Mouse (Mus musculus): ENCODE measurements at regions not wholly inside any gene's neighbourhood (a gene's known extent, or its start where the extent isn't known, plus 50 kb on each side); places are given as distances from the start of the nearest gene placed in this dataset.

DNA sequence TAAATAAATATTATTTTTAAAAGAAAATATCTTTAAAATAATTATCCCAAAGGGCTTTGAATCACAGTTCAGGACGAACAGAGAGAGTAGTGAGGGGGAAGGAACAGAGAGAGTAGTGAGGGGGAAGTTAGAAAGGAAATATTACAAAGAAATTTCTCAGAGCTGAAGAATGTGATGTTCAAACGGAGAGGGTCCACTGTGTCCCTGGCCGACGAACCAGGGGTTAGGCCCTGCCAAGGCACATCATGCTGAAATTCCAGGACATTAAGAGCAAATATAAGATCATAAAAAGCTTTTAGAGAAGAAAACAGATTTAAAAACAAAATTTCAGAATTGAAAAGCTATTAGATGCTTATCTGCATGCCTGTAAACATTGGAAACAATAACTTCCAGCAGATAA lies 61.6 kb downstream of the Skor1 start:
- H3K27me3 ChIP-seq (replicated peaks): peaks cover 7% of the 10 kb centered on the region
- TF ChIP-seq FLI1 (IDR thresholded peaks at IDR 0.05; ENCODE audit: low read length) (no peak), GATA1 (IDR thresholded peaks at IDR 0.05; ENCODE audit: borderline replicate concordance, low read length) (no peak)
- no peak overlapping the region for H3K4me3 ChIP-seq (replicated peaks)
- H3K9me3 ChIP-seq: 0 out of 2 replicates have a peak, but pooled peaks cover 4% of the 10 kb centered on the region
- no peaks in the 10 kb centered on the region for H3K36me3 ChIP-seq (replicated peaks; ENCODE audit: low read length)
- peaks cover 10% of the 10 kb centered on the region for H3K4me1 ChIP-seq

DNA sequence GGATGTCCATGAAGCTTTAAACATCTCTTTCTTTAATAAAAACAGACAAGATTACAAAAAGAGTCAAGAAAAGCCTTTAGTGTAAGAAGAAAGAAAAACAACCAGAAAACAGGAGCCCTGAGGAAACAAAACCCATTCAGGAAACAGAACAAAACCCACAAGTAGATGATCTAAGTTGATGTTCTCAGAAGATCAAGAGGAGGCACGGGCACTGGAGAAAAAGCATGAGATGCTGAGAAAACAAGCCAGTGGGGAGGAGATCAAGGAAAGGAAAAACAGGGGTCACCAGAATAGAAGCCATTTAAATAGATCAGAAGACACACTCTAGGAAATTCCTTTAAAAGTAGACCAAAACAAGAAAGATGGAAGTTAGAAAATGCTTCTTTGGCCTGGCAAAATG lies 62.1 kb downstream of the Skor1 start:
- Histone ChIP-seq H3K4me1 (peaks cover 6% of the 10 kb centered on the region; the same call in 1 of the 2 replicates), H3K4me3 (replicated peaks) (no peak overlapping the region), H3K36me3 (replicated peaks; ENCODE audit: low read length) (no peaks in the 10 kb centered on the region), H3K9me3 (0 out of 2 replicates have a peak, but pooled peaks cover 4% of the 10 kb centered on the region), H3K27me3 (replicated peaks) (peaks cover 5% of the 10 kb centered on the region)
- TF ChIP-seq GATA1 (IDR thresholded peaks at IDR 0.05; ENCODE audit: borderline replicate concordance, low read length) (no peak), FLI1 (IDR thresholded peaks at IDR 0.05; ENCODE audit: low read length) (no peak)

DNA sequence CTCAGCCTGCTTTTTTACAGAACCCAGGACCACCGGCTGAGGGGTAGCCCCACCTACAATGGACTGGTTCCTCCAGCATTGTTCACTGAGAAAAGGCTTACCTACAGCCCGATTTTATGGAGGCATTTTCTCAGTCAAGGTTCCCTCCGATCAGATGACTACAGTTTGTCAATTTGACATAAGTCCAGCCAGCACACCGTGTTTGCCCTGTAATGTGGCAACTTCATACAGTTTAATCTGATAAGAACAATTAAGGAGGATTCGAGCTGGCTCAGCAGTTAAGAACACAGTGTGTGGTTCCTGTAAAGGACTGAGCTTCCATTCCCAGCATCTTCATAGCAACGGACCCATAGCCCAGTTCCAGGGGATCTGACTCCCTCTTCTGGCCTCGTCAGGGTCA lies 65.9 kb downstream of the Skor1 start:
- H3K36me3 ChIP-seq (replicated peaks; ENCODE audit: low read length): no peaks in the 10 kb centered on the region
- TF ChIP-seq FLI1 (IDR thresholded peaks at IDR 0.05; ENCODE audit: low read length) (no peak), GATA1 (IDR thresholded peaks at IDR 0.05; ENCODE audit: borderline replicate concordance, low read length) (no peak)
- peaks cover 6% of the 10 kb centered on the region for H3K27me3 ChIP-seq (replicated peaks)
- 0 out of 2 replicates have a peak, but pooled peaks cover 4% of the 10 kb centered on the region for H3K9me3 ChIP-seq
- no peak overlapping the region for H3K4me3 ChIP-seq (replicated peaks)
- no peaks in the 10 kb centered on the region for H3K4me1 ChIP-seq

DNA sequence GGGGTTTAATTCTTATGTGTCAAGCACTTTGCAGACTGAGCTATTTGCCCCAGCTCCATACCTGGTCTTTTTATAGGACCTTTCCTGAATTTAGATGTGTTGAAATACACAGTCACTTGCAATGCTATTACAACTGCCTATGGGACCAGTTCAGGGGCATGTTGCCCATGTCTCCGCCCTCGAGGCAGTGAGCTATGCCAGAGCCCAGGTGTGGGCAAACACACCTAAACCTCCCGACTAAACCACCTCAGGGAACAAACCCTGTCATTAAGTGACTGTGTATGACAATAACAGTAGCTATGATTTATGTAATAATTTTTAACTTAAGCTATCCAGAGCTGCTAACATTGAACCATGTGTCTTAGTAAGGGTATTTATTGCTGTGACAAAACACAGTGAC lies 66.5 kb downstream of the Skor1 start:
- H3K4me3 ChIP-seq (replicated peaks): no peak overlapping the region
- H3K27me3 ChIP-seq (replicated peaks): peaks cover 6% of the 10 kb centered on the region
- no peaks in the 10 kb centered on the region for H3K36me3 ChIP-seq (replicated peaks; ENCODE audit: low read length)
- TF ChIP-seq GATA1 (IDR thresholded peaks at IDR 0.05; ENCODE audit: borderline replicate concordance, low read length) (no peak), FLI1 (IDR thresholded peaks at IDR 0.05; ENCODE audit: low read length) (no peak)
- H3K4me1 ChIP-seq: no peaks in the 10 kb centered on the region
- 0 out of 2 replicates have a peak, but pooled peaks cover 4% of the 10 kb centered on the region for H3K9me3 ChIP-seq

DNA sequence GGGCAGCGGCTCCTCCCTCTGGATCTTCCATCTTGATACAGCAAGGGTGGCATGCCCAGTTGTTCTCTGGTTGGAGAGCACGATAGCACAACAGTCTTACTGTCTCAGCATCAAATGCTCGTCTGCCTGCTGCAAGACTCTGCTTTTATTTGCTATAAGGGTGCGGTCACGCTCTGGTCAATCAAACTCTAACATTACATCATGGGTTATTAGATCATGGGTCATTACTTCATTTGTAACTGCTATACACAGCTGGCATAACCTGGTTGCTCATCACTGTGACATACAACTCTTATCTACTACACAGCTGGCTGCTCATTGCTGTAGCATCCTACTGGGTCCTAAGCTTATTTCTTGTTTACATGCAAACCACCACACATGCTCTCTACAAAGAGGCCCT lies 68.4 kb downstream of the Skor1 start:
- TF ChIP-seq GATA1 (IDR thresholded peaks at IDR 0.05; ENCODE audit: borderline replicate concordance, low read length) (no peak), FLI1 (IDR thresholded peaks at IDR 0.05; ENCODE audit: low read length) (no peak)
- Histone ChIP-seq H3K36me3 (replicated peaks; ENCODE audit: low read length) (no peaks in the 10 kb centered on the region), H3K4me3 (replicated peaks) (no peak overlapping the region), H3K4me1 (no peaks in the 10 kb centered on the region), H3K9me3 (peaks cover 15% of the 10 kb centered on the region), H3K27me3 (replicated peaks) (peaks cover 12% of the 10 kb centered on the region)

DNA sequence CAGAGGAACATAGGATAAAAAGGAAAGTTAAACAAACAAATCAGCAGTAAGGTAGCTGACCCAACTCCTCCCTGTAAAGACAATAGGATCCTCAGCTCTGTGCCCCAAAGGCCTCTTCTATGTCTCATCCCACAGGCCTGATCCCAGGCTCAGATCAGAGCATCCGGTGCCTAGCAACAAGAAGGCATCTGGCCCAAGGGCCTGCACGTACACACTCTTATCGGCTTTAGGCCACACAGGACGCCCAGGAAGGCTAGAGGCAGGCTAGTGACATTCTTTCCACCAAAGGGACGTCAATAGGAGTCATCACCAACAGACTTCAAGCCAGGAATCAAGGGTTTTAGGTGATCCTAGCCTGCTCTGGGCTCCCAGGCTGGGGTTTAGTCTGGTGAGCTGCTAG lies 73.5 kb downstream of the Skor1 start:
- peaks cover 3% of the 10 kb centered on the region; the same call in 1 of the 2 replicates for H3K4me1 ChIP-seq
- no peaks in the 10 kb centered on the region for H3K36me3 ChIP-seq (replicated peaks; ENCODE audit: low read length)
- no peak for TF ChIP-seq GATA1 (IDR thresholded peaks at IDR 0.05; ENCODE audit: borderline replicate concordance, low read length)
- no peak for TF ChIP-seq FLI1 (IDR thresholded peaks at IDR 0.05; ENCODE audit: low read length)
- peaks cover 39% of the 10 kb centered on the region for H3K27me3 ChIP-seq (replicated peaks)
- no peak overlapping the region for H3K4me3 ChIP-seq (replicated peaks)
- H3K9me3 ChIP-seq: peaks cover 11% of the 10 kb centered on the region

DNA sequence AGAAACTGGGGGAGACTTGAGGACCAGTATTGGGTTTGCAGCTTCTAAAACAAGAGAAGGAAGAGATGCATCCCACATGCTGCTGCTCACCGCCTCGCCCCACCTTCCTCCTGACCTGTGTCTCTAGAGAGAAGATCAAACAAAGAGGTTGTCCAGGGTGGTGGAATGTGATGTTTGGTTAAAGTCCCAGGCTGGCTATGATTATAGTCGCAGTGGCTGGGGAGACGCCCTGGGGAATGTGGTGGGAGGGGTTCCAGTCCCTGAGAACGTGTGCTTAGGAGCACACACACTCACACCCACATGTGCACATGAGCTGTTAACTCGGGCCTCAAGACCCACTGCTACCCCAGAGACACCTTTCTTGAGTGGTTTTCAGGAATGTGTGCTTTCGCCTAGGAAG lies 74.0 kb downstream of the Skor1 start:
- Histone ChIP-seq H3K27me3 (replicated peaks) (peaks cover 35% of the 10 kb centered on the region), H3K9me3 (peaks cover 11% of the 10 kb centered on the region), H3K4me3 (replicated peaks) (no peak overlapping the region), H3K36me3 (replicated peaks; ENCODE audit: low read length) (no peaks in the 10 kb centered on the region), H3K4me1 (peaks cover 3% of the 10 kb centered on the region; the same call in 1 of the 2 replicates)
- TF ChIP-seq GATA1 (IDR thresholded peaks at IDR 0.05; ENCODE audit: borderline replicate concordance, low read length) (no peak), FLI1 (IDR thresholded peaks at IDR 0.05; ENCODE audit: low read length) (no peak)

DNA sequence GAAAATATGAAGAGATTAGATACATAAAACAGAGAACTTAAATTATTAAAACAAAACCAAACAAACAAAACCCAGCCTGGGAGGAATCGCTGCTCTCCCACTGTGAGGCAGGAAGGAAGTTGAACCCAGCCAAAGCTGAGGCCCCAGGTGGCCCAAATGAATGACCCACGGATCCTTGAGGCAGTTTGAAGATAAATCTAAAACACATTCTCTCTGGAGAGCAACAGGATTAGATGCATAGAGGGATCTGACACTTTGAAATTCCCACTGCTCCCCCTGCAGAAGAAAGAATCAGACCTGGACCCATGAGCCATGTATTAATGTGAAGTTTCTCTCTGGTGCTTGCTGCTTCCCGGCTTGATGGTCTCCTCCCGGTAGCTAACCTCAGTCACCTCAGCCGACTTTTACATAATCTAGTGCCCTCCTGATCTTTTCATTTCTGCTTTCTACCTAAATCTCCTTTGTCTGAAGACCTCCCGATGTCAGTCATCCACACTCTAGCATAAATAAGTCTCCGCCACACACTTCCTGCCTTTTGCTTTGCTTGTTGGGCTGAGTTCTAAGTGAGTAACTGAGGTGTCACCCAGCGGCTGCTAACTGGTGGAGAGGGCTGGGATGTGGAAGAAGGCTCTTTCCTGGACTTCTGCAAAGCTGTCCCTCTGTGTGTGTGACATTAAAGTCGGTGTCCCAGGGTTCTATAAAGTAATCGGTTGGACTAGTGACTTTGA lies 74.6 kb downstream of the Skor1 start:
- no peak for TF ChIP-seq FLI1 (IDR thresholded peaks at IDR 0.05; ENCODE audit: low read length)
- peaks cover 3% of the 10 kb centered on the region; the same call in 1 of the 2 replicates for H3K4me1 ChIP-seq
- peaks cover 34% of the 10 kb centered on the region for H3K27me3 ChIP-seq (replicated peaks)
- H3K9me3 ChIP-seq: peaks cover 11% of the 10 kb centered on the region
- no peaks in the 10 kb centered on the region for H3K36me3 ChIP-seq (replicated peaks; ENCODE audit: low read length)
- no peak overlapping the region for H3K4me3 ChIP-seq (replicated peaks)

DNA sequence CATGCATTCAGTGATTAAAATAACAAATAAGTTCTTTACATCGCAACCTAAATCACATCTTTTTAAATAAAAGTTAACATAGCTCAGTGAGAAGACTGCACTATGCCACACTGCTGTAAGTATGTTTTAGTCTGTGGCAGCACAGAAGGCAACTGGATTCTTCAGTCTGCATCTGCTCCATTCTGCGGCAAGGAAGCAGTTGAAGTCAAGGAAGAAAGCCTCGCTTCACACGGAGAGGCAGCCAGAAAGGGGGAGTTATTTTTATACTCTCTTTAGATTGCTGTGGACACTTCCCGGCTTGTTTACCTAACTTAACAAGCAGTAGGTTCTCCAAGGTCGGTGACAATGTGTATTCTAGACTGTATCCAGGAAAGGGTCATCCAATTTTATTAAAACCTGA lies 77.7 kb downstream of the Skor1 start:
- H3K4me1 ChIP-seq: peaks cover 3% of the 10 kb centered on the region; the same call in 1 of the 2 replicates
- TF ChIP-seq FLI1 (IDR thresholded peaks at IDR 0.05; ENCODE audit: low read length) (no peak), GATA1 (IDR thresholded peaks at IDR 0.05; ENCODE audit: borderline replicate concordance, low read length) (no peak)
- H3K36me3 ChIP-seq (replicated peaks; ENCODE audit: low read length): no peaks in the 10 kb centered on the region
- peaks cover 7% of the 10 kb centered on the region; the same call in 1 of the 2 replicates for H3K9me3 ChIP-seq
- H3K4me3 ChIP-seq (replicated peaks): no peak overlapping the region
- H3K27me3 ChIP-seq (replicated peaks): peaks cover 38% of the 10 kb centered on the region

DNA sequence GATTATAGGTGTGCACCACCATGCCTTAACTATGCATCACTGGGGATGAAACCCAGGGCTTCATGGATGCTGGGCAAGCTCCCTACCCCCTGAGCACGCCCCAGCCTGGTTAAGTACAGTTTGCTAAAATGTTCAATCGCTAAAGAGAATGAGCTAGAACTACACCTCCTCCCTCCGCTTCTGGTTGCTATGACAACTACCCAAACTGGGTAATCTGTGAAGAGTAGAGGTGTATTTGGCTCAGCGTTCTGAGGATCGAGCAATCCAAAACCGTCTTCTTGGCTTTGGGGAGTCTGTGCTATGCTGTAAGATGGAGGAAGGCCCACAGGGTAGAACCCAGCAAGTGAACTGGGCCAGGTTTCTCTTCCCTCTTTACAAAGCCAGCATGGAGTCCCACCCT lies 78.8 kb downstream of the Skor1 start:
- H3K9me3 ChIP-seq: peaks cover 6% of the 10 kb centered on the region; the same call in 1 of the 2 replicates
- peaks cover 30% of the 10 kb centered on the region for H3K27me3 ChIP-seq (replicated peaks)
- TF ChIP-seq FLI1 (IDR thresholded peaks at IDR 0.05; ENCODE audit: low read length) (no peak), GATA1 (IDR thresholded peaks at IDR 0.05; ENCODE audit: borderline replicate concordance, low read length) (no peak)
- no peak overlapping the region for H3K4me3 ChIP-seq (replicated peaks)
- peaks cover 3% of the 10 kb centered on the region; the same call in 1 of the 2 replicates for H3K4me1 ChIP-seq
- no peaks in the 10 kb centered on the region for H3K36me3 ChIP-seq (replicated peaks; ENCODE audit: low read length)
